Mouse (Mus musculus) megakaryocyte, adult 5-6 weeks (primary cell): Measurements from ENCODE around the gene Nop53. TPM values are rescaled to one million over a fixed set of nuclear protein-coding genes. Genes with fewer than 3 reads are reported as not detected.

ENCODE experiments used
- ATAC-seq: 2 replicates; pipeline ENCODE4 v1.8.0; 2016; ENCODE audit warnings: mild to moderate bottlenecking, inconsistent platforms; ENCODE audit not compliant: poor library complexity, severe bottlenecking
- total RNA-seq, 2 experiments: library from RNA; stranded (forward) in 1 of 2; stranded (reverse) in 1 of 2; fragments of 153-499, 151-499 nt in 1 of 2; fragments of 221-1000, 200-1000 nt in 1 of 2; gene quantifications; 2 replicates each; pipeline versions ENCODE4 v1.2.3 to v1.2.4; 2015 to 2017

Gene Nop53
- total RNA-seq, 2 experiments from 2014 or later: 80.2 to 315 TPM

DNA sequence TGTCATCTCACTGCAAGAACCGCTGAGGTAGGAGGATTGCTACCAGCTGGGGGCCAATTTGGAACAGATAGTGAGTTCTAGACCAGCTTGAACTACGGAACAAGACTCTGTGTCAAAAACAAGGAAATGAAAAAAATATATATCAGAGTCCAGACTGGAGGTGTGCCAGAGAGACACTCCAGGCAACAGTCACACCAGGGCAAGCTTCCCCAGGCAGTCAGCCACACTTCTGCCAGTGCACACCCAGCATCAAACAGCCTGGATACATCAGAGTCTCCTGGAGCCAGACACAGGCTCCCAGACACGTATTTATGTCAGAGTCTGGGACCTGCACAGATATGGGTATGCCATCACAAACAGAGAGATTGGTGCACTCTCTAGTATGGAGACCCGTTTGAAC is 15.4 kb upstream of the Nop53 start:
- ATAC-seq: no peak

- ATAC-seq: no peak
Observed at GRCm38 (mm10) chr7:15960691-15961090, 14.8 kb upstream of the Nop53 start.

GRCm38 (mm10) chr7:15956143-15956542 is 10.3 kb upstream of the Nop53 start:
- ATAC-seq: no peak

- no peak for ATAC-seq
Observed at GRCm38 (mm10) chr7:15955509-15955908, 9.6 kb upstream of the Nop53 start.

DNA sequence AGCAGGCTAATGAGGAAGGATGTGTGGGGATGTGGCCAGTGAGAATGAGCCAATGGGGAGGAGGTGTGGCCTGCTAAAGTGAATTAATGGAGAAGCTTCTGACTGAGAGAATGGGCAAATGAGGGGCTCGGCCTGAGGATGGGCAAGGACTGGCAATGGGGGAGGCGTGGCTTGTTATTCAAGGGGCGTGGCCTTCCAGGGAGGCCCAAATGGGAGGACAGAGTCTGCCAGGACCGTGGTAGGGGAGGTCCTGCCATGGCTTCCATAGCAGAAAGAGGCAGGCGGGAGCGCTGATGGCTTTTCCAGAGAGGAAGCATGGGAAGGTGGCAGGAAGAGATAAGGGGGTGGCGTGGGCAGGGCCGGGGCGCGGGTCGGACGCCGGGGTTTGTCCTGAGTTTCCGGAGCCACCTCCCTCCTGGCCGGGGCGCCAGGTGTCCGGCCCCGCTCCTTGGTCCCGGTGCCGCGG is 9.1 kb upstream of the Nop53 start:
- peak; percentile 49 for ATAC-seq

GRCm38 (mm10) chr7:15954436-15954835 is 8.6 kb upstream of the Nop53 start:
- no peak for ATAC-seq

DNA sequence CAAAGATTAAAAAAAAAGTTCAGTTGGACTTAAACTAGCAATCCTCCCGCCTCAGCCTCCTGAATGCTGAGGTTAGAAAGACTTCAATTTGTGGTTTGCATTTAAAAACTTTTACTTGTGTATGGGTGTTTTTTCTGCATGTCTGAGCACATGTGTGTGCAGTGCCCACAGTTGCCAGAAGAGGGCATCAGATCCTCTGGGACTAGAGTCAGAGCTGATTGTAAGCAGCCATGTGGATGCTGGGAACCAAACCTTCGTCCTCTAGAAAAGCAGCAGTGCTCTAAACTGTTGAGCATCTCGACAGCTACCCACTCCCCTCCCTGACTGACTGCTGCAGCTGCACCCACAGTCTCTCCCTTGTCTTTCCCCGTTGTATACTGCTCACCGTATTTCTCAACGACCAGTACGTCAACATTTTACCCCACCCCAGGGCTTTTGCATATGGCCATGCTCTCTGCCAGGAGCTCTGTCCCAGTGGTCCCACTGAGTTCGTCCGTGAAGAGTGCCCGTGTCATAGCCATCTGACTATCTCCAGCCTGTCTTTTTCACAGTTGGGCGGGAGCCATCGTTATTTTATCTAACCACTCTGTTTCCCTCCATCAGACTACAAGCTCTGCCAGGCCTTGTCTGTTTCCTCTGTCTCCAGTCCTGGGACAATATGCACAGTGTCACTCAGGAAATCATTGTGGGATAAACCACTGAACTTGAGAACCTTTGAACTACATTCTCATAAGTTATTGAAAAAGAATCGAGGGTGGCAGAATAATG is 7.6 kb upstream of the Nop53 start:
- ATAC-seq: no peak

- 0 out of 2 replicates have a peak, but pooled peaks have one; percentile 14 for ATAC-seq
Observed at GRCm38 (mm10) chr7:15952416-15952815, 6.5 kb upstream of the Nop53 start.

DNA sequence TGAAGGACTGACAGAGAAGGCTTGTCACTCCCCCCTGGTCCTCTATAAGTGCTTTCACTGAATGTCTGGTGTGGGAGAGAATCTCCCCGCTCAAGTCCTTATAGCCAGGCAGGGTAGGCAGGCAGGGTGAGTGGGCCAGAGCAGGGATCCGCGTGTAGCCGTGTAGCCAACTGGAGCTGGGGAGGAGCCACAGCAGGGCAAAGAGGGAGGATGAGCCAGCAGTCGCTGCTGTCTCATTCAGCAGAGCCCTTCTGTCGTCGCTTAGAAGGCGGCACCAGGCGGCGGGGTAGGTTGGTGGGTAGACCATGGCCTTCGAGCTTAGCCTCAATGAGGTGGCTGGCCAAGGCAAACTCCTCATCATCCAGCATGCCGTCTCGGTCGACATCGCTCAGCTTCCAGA is 4.1 kb upstream of the Nop53 start:
- ATAC-seq: no peak

DNA sequence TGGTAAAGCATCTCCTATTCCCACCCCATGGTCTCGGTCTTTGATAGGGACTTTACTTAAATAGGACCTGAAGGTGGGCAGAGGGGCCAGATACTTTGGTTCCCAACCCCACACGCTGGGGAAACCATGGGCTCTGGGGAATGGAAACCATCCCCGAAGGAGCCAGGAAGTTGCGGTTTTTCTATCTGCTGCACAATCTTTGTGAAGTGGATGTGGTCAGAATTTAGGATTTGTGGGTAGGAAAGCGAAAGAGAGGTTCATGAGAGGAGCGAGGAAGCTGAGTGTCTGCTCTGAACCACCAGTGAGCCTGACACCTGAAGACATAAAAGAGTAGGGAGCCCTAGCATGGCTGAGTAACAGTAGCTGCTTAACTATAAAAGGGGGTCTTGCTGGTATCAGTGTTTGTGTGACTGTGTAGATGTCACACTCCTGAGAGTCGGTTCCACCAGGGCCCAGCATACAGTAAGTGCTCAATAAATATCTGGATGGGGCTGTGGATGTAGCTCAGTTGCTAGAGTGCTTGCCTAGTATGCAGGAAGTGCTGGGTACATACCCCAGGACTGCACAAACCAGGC is 3.4 kb upstream of the Nop53 start:
- peak; percentile 11 for ATAC-seq

GRCm38 (mm10) chr7:15948381-15948941 is 2.6 kb upstream of the Nop53 start:
- peak; percentile 74 for ATAC-seq

DNA sequence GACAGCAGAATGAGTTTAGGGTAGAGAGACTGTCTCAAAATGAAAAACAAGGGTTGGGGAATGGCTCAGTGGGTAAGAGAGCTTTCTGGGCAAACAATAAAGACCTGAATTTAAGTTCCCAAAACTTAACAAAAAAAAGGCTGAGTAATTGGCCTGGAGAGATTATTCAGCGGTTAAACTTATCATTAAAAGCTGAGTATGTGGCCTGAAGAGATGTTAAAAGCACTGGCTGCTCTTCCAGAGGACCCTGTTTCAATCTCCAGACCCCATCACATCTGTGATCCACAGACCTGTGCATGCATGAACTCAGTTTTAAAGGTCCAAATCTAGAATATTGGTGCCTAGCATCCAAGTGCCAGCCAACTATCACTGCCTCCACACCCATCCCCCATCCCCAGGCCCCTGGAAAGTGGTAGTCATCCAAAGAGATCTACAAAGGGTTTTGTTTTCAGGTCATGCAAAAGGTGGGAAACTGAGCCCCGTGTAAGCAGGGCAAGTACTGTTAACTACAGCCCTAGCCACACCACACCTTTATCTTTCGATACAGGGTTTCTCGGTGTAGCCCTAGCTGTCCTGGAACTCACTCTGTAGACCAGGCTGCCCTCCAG is 1.9 kb upstream of the Nop53 start:
- no peak for ATAC-seq

GRCm38 (mm10) chr7:15945211-15945610 is 663 bp downstream of the Nop53 start:
- ATAC-seq: no peak

DNA sequence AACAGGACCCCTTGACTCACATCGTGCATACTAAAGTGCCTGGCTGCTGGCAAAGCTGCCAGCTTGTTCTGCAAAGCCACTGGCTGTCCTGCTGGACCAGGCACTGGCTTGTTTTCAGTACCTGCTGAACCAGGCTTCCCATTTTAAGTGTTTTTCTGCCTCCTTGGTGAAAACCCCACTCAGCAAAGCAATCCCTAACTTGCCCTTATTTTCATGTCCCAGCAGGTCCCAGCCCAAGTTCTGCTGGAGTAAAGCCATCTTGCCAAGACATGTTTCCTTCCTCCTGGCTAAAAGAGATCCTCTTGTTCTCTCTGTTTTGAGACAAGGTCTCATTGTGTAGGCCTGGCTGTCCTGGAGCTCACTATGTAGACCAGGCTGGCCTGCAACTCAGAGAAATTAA is 1.6 kb downstream of the Nop53 start:
- ATAC-seq: no peak

DNA sequence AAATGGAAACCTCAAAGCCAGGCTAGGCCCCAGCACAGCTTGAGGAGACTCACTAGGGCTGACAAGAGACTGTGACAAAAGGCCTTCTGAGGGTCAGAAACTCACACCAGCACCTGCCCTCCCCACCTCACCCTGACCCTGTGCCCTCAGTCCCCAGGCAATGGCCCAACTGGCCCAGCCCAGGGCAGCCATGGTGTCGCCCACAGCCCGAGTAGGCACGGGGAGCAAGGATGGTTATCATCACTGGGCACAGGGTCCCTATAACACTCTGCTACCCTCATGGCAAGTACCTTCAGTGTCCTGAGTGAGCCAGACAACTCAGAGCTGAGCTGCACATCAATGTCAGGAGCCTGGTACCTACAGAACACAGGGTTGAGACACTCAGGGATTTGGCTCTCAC is 7.3 kb downstream of the Nop53 start:
- ATAC-seq: no peak

DNA sequence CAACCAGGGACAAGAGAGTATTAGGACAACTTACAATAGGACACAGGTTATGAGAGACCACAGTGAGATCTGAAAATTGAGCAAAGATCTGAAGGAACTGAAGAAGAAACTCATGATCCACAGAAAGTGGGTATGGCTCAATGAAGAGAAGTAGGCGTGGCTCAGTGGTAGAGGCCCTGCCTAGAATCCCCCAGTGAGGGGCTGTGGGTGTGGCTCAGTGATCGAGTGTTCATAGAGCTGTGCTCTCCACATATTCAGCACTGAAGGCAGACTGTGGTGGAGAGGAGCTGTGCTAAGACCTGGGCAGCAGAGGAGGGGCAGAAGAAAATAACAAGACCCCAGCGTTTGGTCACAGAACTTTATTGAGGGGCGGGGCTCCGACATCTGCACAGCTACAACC is 8.4 kb downstream of the Nop53 start:
- ATAC-seq: no peak

DNA sequence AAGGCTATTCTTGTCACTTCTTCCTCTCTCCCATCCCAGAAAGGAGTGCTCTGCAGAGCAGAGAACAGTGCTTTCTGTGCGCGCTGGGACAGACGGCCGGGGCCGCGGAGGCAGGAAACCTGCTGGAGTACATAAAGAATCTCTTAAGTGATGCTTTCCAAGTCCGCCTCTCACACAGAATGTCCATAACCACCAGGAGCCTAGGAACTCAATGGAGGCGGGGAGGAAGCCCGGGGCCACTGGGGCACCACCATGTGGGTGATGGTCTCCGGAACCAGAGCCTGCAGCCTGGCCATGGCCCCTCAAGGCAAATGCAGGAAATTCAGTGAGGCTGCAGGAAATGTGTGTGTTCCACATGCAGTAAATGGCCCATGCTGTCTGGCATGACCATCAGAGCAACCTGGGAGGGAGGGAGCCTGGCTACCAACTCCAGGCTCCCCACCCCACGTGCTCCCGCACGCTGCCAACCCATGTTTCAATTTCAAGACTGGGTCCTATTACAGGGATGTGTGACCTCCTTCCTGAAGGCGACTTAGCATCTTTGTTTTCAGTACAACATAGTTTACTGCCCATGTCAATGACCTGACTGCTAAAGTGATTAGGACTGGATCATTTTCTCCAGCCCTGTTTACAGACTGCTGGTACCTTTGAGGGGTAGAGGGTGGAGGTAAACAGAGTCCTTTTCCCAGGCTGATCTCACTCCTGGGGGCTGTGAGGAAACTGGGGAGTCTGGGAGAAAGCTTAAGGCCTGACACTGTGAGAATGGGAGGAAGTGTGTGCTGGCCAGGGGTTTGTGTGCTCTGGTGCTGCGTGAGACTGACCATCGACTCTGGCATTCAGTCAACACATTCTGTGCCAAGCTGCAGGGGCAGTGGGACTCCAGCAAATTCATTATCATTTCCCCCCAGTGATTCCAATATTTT is 12.2 kb downstream of the Nop53 start:
- ATAC-seq: no peak

GRCm38 (mm10) chr7:15931635-15932034 is 14.2 kb downstream of the Nop53 start:
- no peak for ATAC-seq

DNA sequence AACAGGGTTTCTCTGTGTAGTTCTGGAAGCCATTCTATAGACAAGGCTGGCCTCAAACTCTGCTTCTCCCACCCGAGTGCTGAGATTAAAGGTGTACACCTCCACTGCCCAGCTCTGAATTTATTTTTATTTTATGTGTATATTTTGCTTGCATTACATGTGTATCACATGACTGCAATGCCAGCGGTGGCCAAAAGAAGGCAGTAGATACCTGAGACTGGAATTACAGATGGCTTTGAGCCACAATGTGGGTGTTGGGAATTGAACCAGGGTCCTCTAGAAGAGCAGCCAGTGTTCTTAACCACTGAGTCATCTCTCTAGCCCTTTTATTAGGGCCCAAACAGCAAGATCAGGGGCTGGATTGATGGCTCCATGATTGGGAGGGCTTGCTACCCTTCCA is 15.3 kb downstream of the Nop53 start:
- no peak for ATAC-seq

DNA sequence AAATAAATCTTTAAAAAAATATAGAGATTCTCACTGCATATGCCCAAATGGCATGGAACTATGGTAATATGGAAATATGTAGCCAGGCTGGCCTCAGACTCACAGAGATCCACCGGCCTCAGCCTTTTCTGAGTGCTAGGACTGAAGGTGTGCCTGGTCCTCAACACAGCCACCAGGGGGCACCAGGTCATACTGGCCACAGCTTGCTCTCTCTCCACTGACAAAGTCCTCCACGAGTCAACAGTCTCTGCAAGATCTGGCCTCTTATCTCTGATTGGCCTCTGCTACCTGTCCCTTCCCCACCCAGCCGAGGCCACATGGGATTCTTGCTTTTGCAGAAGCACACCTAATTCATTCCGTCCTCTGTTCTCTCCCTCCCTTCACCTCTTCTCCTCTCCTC is 16.0 kb downstream of the Nop53 start:
- peak; percentile 82 for ATAC-seq
